Mouse (Mus musculus): ENCODE data around the gene Ctbp2.

Gene Ctbp2

DNA sequence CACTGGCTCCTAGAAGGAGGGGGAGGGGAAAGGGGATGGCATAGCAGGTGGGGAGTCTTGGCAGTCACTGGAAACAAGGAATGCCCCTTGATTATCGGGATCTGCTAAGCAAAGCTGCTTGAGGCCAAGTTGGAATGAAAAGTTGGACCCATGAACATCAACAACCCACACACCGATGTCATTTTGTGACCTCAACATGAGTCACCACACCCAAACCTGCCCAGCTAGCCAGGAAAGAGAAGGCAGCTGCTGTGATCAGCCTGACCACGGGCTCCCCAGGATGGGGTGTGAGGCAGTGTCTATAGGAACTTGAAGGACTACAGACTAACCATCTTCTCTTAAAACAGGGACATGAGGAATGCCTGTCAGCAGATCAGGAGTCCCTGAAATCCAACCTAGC lies 38.7 kb downstream of the Ctbp2 start:
- DNase-seq (ENCODE audit: low spot score in 2 of 2), result no peak

DNA sequence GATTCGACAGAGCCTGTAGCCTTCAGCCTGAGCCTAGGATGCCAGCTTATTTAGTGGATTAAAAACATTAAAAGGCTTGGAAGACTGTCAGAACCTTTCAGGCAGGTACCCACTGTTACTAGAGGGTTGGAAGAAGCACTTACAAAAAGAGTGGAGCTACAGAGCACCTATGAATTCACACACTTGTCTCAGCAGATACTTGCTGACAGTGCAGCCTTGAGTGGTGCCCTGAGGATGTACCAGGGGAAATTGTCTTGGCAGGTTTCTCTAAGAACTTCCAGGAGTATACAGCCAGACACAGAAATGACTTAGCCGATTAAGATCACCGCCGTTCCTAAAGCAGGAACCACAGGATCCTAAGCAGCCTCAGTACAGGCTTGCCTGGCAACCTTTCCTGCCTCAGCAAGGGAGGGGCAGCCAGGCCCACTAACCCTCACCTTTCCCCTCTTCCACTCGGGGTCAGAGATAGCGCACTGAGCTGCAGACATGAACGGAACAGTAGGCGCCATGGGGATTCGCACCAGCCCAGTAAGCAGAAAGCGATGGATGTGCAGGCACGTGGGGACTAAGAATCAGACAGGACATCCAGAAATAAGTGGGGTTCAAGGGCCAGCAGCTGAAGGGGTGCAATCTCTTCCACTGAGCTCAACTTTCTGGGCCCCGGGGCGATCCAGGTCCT lies 40.1 kb downstream of the Ctbp2 start:
- no peak for DNase-seq (ENCODE audit: low spot score in 2 of 2)

DNA sequence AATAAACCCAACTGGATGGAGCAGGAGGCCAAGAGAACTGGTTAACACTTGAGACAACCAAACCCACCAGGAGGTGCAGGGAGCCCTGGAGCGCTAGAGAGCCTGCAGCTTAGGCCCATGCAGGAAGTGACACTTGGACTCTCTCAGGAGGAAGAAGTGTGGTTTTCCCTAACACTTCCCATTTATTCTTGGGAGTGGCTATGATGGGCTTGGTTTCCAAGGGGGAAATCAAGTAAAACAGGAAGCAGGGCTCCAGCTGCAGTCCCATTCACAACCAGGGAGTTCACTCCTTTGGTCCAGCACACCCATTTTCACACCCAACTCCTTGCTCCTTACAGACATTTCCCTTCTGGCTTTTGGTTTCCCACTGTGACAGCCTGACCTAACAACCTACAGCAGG lies 45.2 kb downstream of the Ctbp2 start:
- DNase-seq (ENCODE audit: low spot score in 2 of 2), result no peak

DNA sequence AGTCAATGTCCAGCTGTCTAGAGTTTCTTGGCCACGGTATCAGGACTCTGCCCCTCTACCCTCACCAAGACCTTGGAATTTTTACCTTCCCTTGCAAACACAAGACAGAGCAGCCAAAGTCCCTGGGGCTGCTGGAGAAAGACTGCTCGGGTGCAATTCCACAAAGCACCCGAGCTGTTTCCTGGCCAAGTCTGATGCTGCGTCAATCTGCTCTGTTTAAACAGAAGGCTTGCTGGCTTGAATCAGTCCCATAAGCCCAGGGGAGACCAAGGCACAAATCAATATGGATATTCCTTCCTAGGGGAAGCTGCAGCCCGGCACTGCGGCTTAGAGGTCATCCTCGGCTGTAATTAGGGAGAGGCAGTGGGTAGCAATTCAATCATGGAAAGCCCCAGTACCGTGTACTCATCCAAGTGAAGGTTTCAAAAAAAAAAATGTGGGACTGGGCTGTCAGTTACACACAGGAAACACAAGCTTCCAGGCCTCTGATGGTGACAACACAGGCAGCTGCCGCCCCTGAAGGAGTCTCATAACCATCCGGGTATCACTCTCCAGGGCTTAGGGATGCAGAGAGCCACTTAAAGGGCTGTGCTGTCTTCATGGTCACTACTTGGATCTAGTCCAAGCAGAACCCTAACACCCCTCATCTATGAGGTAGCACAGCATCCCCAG lies 49.6 kb downstream of the Ctbp2 start:
- DNase-seq (ENCODE audit: low spot score in 2 of 2), result no peak

DNA sequence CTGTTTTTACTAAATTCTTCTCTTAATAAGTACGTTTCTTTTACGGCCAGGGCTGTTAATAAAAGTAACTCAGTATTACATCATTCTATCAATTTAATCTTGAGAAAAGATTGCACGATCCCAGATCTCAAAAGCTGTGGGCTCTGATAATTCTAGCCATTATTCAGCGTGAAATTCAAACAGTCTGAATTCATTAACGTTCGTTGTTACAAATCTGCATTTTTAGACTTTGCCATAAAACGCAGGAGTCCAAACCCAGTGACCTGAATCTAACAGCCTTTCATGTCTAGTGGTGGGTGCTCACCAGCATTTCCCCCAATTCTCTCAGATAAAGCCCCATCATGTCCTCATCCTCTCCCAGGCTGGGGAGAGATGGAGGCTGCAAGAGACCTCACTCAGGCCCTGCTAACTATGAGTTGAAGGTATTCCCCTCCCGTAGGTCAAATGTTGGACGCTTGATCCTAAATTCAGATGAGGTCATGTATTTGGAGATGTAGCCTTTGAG lies 51.0 kb downstream of the Ctbp2 start:
- DNase-seq (ENCODE audit: low spot score in 2 of 2), result no peak

DNA sequence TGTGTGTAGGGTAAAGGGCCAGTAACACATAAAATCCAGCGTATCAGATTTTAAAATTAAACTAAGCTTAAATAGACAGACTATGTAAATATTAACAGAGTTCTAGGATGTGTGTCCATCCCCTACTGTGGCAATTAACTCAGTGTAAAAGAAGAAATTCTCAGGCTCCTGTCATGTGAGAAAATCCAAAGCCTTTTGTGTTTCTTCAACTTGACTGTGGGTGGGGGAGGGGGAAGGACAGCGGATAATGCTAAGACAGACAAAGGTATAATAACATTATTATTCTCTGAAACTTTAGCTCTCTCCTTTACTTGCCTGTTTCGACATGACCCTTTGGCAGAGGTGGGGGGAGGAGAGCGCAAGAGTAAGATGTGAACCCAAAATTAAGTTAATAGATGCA lies 51.6 kb downstream of the Ctbp2 start:
- no peak for DNase-seq (ENCODE audit: low spot score in 2 of 2)

DNA sequence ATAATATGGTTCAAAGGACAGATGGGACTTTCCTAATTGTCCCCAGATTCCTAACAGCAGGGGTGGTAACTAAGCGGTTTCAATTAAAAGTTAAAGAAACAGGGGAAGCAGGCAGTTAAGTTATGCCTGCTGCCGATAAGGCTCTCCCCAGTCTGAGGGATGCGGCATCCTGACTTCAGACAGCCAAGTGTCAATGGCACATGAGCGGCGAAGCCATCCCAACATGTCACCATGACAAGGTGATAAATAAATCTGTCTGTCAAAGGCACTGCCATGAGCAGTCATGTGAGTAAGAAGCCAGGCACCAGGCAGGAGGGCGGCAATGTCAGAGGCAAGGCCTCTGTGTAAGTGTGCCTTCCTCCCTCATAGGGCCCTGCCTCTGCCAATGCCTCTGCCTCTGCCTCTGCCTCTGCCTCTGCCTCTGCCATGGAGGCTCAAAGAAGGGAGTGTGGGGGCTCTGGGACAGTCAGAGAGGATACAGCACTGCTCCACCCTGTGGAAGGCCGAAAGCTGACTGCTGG lies 56.8 kb downstream of the Ctbp2 start:
- DNase-seq (ENCODE audit: low spot score in 2 of 2), result no peak

DNA sequence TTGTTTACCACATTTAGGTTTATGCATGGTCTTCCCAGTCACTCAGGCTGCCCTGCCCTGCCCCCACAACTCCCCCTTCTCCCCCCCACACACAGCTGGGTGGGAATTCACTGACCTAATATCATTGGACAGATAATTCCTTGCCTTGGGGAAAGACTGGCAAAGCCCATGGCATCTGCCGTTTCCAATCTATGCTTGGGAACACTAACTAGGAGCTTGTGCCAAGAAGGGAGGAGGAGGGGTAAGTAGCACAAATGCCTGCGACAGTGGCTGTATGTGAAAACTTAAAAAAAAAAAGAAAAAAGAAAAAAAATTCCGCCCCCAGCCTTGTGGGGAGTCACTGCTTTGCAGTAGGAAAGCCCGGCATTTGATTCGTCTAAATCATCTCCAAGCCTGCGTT lies 57.4 kb downstream of the Ctbp2 start:
- DNase-seq (ENCODE audit: low spot score in 2 of 2), result no peak

DNA sequence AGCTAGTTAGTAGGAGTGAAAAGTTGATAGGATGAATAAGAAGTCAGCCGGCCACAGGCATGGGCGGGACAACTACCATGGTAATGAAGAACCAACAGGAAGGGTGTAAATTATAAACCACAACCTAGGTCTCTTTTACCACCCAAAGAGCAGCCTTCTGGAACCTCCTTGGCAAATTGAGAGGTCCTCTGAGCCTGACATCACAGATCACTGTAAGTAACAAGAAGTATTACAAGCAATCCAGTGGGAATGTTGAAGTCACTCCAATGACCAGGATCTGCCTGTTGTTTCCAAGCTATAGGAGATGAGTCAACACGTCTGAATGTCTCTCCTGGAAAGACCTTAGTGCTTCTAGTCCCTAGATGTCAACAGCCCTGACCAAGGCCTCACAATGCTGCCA lies 62.1 kb downstream of the Ctbp2 start:
- DNase-seq (ENCODE audit: low spot score in 2 of 2), result no peak

DNA sequence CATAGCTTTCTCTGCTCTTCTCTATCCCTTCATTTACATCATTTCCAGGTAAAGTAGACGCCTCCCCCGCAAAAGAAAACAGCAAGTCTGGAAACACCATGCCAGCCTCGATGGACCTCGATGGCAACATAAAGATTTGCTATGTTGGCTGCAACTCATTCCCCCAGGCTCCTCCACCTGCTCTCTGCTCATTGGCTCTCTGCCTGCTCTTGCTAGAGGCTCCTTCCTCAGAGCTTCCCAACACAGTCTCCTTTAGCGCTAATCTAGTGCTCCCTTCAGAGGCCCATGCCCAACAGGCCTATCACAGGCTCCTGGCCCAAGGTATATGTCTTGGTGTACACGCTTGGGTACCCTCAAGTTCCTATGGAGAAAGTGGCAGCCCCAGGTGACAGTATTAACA lies 64.0 kb downstream of the Ctbp2 start:
- DNase-seq (ENCODE audit: low spot score in 2 of 2), result no peak

DNA sequence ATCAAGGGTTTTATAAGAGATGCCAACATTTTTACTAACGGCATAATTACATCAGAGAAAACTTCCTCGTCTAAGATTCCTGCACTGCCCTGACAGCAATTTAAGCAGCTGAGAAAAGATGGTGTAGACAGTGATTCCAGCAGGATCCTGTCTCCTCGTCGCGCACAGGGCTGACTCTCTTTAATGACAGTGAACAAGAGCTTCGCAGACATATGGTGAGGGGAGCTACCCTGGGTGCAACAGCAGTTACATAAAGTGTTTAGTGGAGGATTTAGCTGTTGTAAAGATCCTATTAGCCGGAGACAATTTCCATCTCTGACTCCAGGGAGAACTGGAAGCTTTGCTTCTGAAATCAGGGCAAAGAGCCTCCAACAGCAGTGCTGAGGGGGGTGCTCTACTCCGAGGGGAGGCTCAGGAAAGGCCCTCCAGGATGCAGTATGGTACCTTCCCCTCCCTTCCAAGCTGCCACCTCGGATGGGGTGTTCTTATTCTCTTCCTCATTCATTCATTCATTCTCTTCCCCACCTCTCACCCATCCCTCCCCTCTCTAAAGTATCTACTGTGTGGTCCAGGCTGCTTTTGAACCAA lies 64.5 kb downstream of the Ctbp2 start:
- no peak for DNase-seq (ENCODE audit: low spot score in 2 of 2)

DNA sequence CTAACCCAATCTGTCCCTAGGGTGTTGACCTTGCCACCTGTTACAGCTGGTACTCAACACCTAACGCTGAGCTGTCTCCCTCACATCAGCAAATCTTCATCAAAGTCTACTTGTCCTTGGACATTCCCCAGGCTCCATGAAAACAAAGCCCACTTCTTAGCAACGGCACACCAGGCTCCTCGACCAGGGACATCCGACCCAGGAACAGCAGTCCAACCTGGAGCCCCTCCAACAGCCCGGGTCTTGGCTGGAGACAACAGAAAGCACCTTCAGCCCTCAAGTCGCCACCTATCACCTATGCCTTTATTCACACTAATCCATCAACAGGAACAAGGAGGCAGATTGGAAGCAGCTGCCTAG lies 65.0 kb downstream of the Ctbp2 start:
- no peak for DNase-seq (ENCODE audit: low spot score in 2 of 2)

DNA sequence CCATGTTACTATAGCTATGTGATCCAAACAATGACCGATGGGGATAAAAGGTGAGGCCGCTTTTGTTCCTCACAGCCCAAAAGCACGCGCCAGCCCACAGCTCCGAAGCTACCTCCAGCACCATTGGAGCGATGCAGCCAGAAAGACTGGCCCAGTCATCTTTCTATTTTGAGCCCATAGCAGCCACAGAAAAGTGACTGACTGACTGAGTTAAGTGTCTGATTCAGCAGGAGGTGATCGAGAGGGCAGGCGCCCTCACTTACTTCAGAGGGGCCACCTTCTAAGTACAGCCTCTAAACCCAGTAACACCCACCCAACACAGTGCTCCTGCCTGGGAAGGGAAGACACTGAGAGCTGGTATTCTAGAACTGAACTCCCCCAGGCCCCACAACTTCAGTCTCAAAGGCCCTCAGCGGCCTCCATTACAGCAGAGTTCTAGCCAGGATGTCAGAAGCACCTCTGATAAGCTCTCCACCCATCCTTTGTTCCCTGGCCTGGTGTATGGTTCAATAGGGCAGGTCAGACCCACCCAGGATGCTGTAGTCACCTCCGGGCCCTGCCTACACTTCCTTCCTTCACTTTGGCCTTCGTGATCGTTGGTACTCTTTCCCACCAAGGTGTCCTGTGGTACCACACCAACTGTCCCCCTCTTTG lies 65.5 kb downstream of the Ctbp2 start:
- DNase-seq (ENCODE audit: low spot score in 2 of 2), result no peak

DNA sequence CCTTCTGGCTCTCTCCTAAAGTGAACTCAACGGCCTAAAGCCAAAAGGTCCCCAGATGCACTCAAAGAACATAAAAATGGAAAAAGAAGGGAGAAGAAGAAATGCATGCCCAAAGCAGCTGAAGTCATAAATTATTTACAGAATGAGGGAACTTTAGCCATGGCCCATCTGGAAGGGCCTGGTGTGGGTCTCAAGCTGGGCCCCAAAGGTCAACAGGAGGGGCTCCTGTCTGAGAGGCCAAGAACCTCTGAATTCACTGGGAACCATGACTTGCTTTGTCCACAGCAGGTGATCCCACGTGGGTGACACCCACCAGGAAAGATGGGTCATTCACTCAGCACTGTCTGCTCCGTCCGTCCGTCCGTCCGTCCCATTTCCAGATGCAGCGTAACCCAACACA lies 67.2 kb downstream of the Ctbp2 start:
- DNase-seq (ENCODE audit: low spot score in 2 of 2), result no peak

DNA sequence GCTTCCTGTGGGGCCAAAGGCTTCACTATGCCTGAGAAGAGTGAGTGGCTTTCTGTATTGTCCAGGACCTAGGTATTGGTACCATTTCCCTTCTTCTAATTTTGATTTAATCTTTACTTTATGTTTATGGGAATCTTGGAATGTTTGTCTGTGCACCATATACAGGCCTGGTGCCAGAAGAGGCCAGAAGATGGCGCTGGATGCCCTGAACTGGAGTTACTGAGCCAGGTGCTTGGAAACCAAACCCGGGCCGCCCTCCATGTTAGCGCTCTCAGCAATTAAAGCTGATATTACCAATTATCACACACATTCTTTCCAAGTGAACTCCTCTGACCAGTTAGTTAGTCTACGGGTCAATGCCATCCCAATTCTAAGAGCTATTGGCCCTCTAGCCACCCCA lies 69.7 kb downstream of the Ctbp2 start:
- DNase-seq (ENCODE audit: low spot score in 2 of 2), result no peak

DNA sequence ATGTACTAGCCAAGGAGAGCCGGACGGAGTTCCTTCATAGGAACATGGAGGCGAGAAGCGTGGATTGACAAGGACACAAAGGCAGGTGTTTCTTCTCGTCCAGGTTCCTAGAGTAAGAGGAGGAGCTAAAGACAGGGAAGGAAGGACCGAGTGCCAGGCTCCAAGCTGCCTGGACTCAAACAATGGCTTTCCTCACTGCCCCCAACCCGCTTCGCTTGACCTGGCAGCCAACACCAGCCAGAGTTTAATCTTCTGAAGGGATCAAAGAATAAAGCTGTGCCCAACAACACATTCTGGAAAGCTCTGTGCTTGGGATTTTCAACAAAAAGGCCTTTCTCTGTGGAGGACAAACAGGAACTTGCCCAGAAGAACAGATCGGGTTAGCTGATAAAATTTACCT lies 70.4 kb downstream of the Ctbp2 start:
- DNase-seq (ENCODE audit: low spot score in 2 of 2), result no peak

DNA sequence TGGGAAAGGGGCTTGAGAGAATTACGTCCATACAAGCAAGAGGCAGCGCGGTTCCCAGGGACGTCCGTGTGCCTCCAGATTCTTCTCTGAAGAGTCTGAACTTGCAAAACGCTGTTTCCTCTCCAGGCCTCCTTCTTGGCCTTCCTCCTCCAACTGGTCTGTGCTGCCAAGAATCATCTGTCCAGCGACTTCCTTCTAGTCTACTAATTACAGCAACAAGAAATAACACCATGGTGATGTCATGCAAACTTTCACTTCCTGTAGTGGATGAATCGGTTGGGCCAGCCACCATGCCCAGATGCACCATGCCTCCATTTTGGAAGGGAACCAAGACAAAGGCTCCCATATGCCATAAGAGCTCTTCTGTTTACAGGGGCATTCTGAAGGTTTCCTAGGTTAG lies 71.3 kb downstream of the Ctbp2 start:
- DNase-seq (ENCODE audit: low spot score in 2 of 2), result no peak

DNA sequence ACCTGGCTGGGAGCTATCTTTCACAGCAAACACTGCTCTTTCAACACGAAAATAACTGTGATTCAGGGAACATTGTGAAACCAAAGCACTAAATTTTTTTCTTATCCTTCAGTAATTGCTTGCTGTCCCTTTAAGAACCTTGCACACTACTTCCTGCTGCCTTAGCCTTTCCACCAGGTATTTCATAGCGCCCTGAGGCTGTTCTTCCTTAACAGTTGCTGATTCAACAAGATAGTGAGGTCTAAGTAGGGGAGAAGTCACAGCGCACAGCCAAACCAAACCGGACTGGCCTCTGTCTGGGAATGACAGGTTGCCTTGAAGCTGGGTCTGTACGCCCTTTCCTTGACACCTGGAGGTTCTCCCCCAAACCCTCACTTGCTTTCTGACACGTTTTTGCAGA lies 73.5 kb downstream of the Ctbp2 start:
- no peak for DNase-seq (ENCODE audit: low spot score in 2 of 2)

DNA sequence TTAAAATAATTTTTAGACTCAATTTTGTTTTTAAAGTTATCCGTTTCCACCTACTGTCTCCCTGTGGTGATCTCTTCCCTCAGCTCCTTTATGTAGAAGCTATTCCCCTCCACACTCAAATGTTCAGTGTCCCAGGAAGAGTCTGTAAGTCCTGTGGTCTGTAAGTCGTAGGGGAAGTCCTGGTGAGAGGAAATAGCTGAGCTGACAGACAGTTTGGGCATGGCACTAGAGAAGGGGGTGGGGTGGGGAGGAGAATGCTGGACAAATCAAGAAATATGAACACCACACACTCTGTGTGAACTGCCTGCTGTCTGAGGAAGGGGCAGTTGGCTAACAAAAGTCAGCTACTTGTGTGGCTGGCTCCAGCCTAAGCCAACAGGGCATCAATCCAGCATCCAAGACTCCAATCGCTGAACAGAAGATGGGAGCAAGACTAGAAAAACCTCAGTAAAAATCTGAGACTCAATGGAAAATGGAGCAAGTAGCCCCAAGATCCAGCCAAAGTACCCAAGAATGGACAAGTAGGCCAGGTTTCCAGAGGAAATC lies 76.0 kb downstream of the Ctbp2 start:
- no peak for DNase-seq (ENCODE audit: low spot score in 2 of 2)

DNA sequence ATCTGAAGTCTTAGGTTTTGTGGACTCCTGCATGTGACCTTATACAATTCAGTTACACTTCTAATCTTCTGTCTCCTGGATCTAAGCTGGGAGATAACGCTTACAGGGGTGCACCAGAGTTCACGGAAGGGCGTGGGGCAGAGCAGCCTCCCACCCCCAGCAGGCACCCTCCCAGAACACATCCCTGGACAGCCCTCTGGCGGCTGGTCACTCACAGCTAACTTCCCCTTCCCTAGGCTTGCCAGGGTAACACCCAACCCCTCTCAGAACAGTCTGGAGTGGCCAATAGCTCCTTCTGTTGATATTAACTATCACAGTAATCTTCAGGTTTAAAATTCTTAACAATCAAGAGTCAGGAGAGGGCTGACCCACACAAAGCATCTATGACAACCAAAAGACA lies 76.9 kb downstream of the Ctbp2 start:
- no peak for DNase-seq (ENCODE audit: low spot score in 2 of 2)

DNA sequence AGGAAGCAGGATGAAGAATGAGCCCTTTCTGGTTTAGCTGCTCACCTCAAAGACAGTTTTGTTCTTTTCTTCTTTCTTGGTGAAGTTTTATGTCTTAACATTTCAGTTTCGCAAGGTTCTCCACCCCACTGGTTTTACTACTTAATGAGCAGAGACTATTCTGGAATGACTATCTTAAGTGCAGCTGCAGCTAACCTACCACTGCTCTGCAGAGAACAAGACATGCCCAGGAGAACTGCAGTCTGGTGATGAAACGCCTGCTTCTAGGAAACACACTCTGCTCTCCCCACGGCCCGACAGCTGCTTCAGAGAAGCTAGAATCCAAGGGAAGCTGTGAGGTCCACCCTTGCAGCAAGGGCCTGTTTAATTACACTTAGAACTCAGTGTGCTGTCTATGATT lies 79.4 kb downstream of the Ctbp2 start:
- no peak for DNase-seq (ENCODE audit: low spot score in 2 of 2)

DNA sequence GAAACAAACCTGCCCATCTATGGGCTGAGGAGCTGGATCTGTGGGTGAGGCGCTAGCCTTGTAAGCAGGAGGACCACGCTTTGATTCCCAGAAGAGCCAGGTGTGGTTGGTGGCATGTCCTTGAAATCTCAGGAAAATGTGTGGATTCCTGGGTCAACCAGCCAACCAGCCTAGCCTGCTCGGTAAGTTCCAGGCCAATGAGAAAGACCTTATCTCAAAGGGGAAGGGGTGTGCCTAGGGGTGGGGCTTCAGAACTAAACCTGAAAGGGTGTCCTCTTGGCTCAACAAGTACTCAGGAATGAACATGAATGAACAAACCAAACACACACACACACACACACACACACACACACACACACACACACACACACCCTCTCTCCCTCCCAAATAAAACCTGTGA lies 82.4 kb downstream of the Ctbp2 start:
- DNase-seq (ENCODE audit: low spot score in 2 of 2), result no peak

All from thymus, postnatal 10 days (tissue).